Mouse (Mus musculus): ENCODE results near the gene Mafk. TPM values are rescaled to one million over a fixed set of nuclear protein-coding genes. Genes with fewer than 3 reads are reported as not detected.

Mafk gene
- polyA plus RNA-seq, 1 experiment: not detected

DNA sequence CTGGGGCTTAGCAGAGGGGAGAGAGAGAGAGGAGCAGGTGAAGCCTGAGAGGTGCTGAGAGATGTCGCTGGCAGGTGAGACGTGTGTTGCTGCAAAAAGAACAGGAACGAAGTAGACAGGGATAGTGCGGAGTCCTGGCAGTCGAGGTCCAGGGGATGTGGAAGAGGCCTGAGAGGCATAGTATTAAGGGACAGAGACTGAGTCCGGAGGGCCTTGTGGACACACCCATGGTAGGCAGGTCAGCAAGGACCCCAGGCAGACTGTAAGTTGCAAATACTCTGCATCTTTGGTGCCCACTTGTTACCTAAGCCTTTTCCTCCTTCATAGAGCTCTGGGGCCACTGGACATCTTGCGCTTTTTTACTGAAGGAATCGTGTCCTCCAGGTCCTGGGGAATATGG lies 9.9 kb downstream of the Mafk start:
- Histone ChIP-seq H3K27ac (ENCODE audit: insufficient read depth, low read depth, low read length) (no peak overlapping the region), H3K4me1 (ENCODE audit: control insufficient read depth, insufficient read depth, low read length) (peaks cover 40% of the 10 kb centered on the region), H3K4me3 (ENCODE audit: insufficient read depth, low read depth, low read length) (no peak overlapping the region)
- WGBS: 93% methylated on average over 8 of the region's 8 CpGs
- TF ChIP-seq POLR2A (IDR thresholded peaks at IDR 0.05; ENCODE audit: insufficient read depth, low read depth, low read length): no peak
- no peak for TF ChIP-seq CTCF (IDR thresholded peaks at IDR 0.05; ENCODE audit: insufficient read depth, low read depth, low read length)

DNA sequence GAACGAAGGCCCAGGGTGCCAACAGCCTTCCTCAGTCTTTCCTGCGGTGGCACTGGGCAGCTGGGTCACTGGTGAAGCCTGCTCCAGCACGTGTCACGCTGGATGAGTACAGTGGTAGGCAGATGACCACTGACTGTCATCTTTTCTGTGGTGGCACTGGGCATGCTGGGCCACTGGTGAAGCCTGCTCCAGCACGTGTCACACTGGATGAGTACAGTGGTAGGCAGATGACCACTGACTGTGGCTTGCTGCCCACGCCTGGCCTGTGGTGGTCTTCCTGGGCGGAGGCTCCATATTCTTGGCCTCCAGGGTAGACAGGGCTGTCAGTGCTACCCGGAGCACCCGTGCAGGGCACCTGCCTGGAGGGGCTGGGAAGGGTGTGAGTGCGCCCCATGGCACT lies 10.6 kb downstream of the Mafk start:
- 95% methylated on average over 10 of the region's 10 CpGs for WGBS
- H3K4me3 ChIP-seq (ENCODE audit: insufficient read depth, low read depth, low read length): no peak overlapping the region
- peaks cover 33% of the 10 kb centered on the region for H3K4me1 ChIP-seq (ENCODE audit: control insufficient read depth, insufficient read depth, low read length)
- H3K27ac ChIP-seq (ENCODE audit: insufficient read depth, low read depth, low read length): no peak overlapping the region
- no peak for TF ChIP-seq POLR2A (IDR thresholded peaks at IDR 0.05; ENCODE audit: insufficient read depth, low read depth, low read length)
- no peak for TF ChIP-seq CTCF (IDR thresholded peaks at IDR 0.05; ENCODE audit: insufficient read depth, low read depth, low read length)

DNA sequence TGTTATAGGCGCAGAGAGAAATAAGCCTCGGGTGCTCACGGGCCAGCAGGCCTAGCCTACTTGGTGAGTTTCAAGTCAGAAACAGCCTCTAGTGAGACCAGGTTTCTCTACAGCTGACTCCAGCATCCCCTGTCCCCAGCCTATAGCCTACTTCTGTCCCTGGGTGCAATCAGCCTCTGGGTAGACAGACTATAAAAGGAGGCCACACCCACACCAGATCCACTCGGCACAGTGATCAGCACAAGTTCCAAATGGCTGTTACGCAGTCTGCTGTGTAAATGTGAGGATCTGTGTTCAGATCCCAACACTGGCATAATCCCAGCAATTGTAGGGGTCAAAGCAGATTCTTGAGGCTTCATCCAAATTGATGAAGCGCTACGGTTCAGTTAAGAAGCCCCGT lies 11.9 kb downstream of the Mafk start:
- Histone ChIP-seq H3K4me3 (ENCODE audit: insufficient read depth, low read depth, low read length) (no peak overlapping the region), H3K4me1 (ENCODE audit: control insufficient read depth, insufficient read depth, low read length) (peaks cover 21% of the 10 kb centered on the region), H3K27ac (ENCODE audit: insufficient read depth, low read depth, low read length) (no peak overlapping the region)
- TF ChIP-seq CTCF (IDR thresholded peaks at IDR 0.05; ENCODE audit: insufficient read depth, low read depth, low read length) (no peak), POLR2A (IDR thresholded peaks at IDR 0.05; ENCODE audit: insufficient read depth, low read depth, low read length) (no peak)
- WGBS: 77% methylated on average over 8 of the region's 8 CpGs

DNA sequence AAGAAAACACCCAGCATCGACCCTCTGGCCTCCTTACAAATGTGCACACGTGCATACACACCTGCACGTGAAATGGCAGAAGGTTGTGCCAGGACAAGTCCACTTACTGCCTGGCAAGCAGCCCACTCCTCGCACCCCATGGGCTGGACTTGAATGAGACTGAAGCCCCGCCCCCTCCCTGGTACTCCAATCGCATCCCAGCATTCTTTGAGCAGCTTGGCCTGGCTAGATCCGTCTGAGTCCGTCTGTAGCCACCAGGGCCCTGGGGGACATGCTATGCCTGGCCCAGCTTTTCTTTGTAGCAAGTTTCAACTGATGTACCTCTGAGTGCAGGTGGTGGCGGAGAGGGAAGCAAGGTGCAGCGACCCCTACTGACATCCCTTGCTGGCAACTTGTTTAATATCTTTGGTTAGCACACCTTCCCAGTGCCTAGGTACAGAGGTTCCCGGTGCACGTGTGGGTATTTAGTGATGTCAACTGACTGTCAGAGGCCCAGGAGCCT lies 12.3 kb downstream of the Mafk start:
- no peak overlapping the region for H3K27ac ChIP-seq (ENCODE audit: insufficient read depth, low read depth, low read length)
- peaks cover 16% of the 10 kb centered on the region for H3K4me1 ChIP-seq (ENCODE audit: control insufficient read depth, insufficient read depth, low read length)
- no peak overlapping the region for H3K4me3 ChIP-seq (ENCODE audit: insufficient read depth, low read depth, low read length)
- no peak for TF ChIP-seq CTCF (IDR thresholded peaks at IDR 0.05; ENCODE audit: insufficient read depth, low read depth, low read length)
- TF ChIP-seq POLR2A (IDR thresholded peaks at IDR 0.05; ENCODE audit: insufficient read depth, low read depth, low read length): no peak
- WGBS: 27% methylated on average over 12 of the region's 12 CpGs

DNA sequence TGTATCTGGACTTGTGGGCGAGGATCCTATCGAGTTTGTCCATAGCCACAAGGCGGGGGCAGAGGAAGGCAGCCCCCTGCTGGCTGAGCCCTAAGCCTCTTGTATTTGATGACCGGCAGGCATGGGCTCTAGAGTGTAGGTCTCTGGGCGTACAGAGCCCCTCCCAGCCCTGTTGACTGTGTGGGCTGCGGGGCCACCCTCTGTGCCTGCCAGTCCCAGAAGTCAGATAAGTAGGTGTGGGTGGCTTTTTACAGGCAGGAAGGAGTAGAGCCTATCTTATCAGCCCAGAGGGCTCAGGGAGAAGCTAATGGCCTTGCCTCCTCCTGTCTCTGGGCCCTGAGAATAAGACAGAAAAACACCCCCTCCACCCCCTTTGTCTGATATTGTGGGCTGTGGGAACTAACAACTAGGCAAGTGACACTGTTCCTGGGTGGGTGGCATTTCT lies 12.8 kb downstream of the Mafk start:
- TF ChIP-seq POLR2A (IDR thresholded peaks at IDR 0.05; ENCODE audit: insufficient read depth, low read depth, low read length) (no peak), CTCF (IDR thresholded peaks at IDR 0.05; ENCODE audit: insufficient read depth, low read depth, low read length) (no peak)
- WGBS: 21% methylated on average over 6 of the region's 6 CpGs

GRCm38 (mm10) chr5:139804573-139805111 lies 13.3 kb downstream of the Mafk start:
- Histone ChIP-seq H3K27ac (ENCODE audit: insufficient read depth, low read depth, low read length) (no peak overlapping the region), H3K4me1 (ENCODE audit: control insufficient read depth, insufficient read depth, low read length) (peaks cover 12% of the 10 kb centered on the region), H3K4me3 (ENCODE audit: insufficient read depth, low read depth, low read length) (no peak overlapping the region)
- no peak for TF ChIP-seq CTCF (IDR thresholded peaks at IDR 0.05; ENCODE audit: insufficient read depth, low read depth, low read length)
- no peak for TF ChIP-seq POLR2A (IDR thresholded peaks at IDR 0.05; ENCODE audit: insufficient read depth, low read depth, low read length)
- 91% methylated on average over 11 of the region's 11 CpGs for WGBS

More for the DNA sequence above, 12.8 kb downstream of the Mafk start:
- Histone ChIP-seq H3K4me1 (ENCODE audit: control insufficient read depth, insufficient read depth, low read length) (peaks cover 14% of the 10 kb centered on the region), H3K27ac (ENCODE audit: insufficient read depth, low read depth, low read length) (no peak overlapping the region), H3K4me3 (ENCODE audit: insufficient read depth, low read depth, low read length) (no peak overlapping the region)

DNA sequence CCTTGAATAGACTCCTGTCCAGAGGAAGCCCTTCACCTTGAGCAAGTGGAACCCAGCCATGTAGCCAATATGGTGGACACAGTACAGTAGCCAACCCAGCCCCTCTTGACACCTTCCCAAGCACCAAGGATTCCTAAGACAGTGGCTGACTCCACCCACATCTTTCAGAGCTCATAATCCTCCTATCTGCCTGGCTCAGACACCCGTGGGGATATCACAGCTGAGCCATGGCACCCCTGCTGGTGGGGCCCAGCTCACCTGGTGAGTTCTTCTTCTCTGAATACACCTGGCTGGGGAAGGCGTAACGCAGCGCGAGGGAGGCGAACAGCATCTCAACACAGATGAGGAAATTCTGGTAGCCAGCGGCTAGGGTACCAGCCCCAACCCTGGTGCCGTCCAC lies 14.6 kb downstream of the Mafk start:
- Histone ChIP-seq H3K4me3 (ENCODE audit: insufficient read depth, low read depth, low read length) (no peak overlapping the region), H3K27ac (ENCODE audit: insufficient read depth, low read depth, low read length) (no peak overlapping the region), H3K4me1 (ENCODE audit: control insufficient read depth, insufficient read depth, low read length) (peaks cover 12% of the 10 kb centered on the region)
- 93% methylated on average over 8 of the region's 8 CpGs for WGBS
- TF ChIP-seq CTCF (IDR thresholded peaks at IDR 0.05; ENCODE audit: insufficient read depth, low read depth, low read length) (no peak), POLR2A (IDR thresholded peaks at IDR 0.05; ENCODE audit: insufficient read depth, low read depth, low read length) (no peak)

DNA sequence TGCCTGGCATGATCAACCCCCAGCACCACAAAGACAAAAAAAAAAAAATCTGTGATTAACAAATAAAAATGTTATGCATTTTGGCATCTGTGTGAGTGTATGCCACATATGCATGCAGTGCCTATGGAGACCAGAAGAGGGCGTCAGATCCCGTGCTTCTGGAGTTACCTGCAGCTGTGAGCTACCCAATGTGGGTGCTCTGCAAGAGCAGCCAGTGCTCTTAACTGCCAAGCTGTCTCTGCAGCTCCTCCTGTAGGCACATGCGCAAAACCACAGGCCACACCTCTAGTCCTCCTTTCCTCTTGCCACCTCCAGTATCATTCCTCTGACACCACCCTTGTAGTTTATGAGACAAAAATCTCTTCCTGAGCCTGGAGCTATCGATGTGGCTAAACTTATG lies 18.1 kb downstream of the Mafk start:
- Histone ChIP-seq H3K27ac (ENCODE audit: insufficient read depth, low read depth, low read length) (no peak overlapping the region), H3K4me1 (ENCODE audit: control insufficient read depth, insufficient read depth, low read length) (peaks cover 3% of the 10 kb centered on the region; the same call in 1 of the 2 replicates), H3K4me3 (ENCODE audit: insufficient read depth, low read depth, low read length) (no peak overlapping the region)
- TF ChIP-seq CTCF (IDR thresholded peaks at IDR 0.05; ENCODE audit: insufficient read depth, low read depth, low read length): no peak
- TF ChIP-seq POLR2A (IDR thresholded peaks at IDR 0.05; ENCODE audit: insufficient read depth, low read depth, low read length): no peak
- 55% methylated on average over 4 of the region's 4 CpGs for WGBS

DNA sequence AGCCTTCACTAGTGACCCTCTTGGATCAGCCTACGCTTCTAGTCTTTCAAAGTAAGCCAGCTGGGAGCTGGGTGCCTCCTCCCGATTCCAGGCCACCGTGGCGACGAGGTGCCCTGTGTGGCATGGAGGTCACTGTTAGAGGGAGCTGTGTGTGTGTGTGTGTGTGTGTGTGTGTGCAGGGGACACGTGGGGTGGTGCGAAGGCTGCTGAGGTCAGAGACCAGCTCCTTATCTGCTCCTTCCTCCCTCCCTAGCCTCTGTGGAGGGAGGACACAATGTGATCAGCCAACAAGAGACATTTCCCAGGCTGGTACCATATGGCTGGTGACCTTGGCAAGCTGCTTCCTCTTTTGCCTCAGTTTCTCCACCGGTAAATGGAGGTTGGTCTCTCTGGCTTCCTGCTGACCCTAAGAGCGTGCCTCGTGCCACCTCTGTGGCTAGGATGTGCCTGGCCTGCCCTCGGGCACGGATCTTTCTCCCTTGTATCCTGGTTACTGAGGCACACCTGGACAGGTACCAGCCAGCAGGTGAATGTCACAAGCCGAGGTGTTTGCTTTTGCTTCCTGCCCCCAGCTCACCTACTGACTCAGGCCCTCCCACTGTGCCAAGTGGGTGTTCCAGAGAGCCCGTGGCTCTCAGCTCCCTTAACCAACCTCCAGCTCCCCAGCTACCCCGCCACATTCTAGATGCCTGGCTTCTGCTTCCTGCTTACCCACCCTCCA lies 20.5 kb downstream of the Mafk start:
- H3K27ac ChIP-seq (ENCODE audit: insufficient read depth, low read depth, low read length): no peak overlapping the region
- H3K4me3 ChIP-seq (ENCODE audit: insufficient read depth, low read depth, low read length): no peak overlapping the region
- no peaks in the 10 kb centered on the region for H3K4me1 ChIP-seq (ENCODE audit: control insufficient read depth, insufficient read depth, low read length)
- TF ChIP-seq CTCF (IDR thresholded peaks at IDR 0.05; ENCODE audit: insufficient read depth, low read depth, low read length) (no peak), POLR2A (IDR thresholded peaks at IDR 0.05; ENCODE audit: insufficient read depth, low read depth, low read length) (no peak)
- WGBS: 81% methylated on average over 15 of the region's 15 CpGs

Data from olfactory bulb, adult 2 months (tissue).